Mouse (Mus musculus) intestine, embryonic 14.5 days (tissue): ENCODE results near the gene Prkce. TPM values are rescaled to one million over a fixed set of nuclear protein-coding genes. Genes with fewer than 3 reads are reported as not detected.

Source experiments
- ATAC-seq: fragments of 200-750 bp; cut with Nextera tagmentation; replicated peaks from 2 replicates; pipeline ENCODE4 v1.8.0; 2017; ENCODE audit warnings: low read depth, moderate number of reproducible peaks, moderate TSS enrichment, moderate library complexity; ENCODE audit not compliant: low FRiP score, low TSS enrichment
- DNase-seq: peaks from one replicate; pipeline ENCODE4 v3.0.0-alpha.2; 2018; ENCODE audit warnings: low spot score
- H3K27ac ChIP-seq: fragments of 300-500 bp; sonication (generic); 2 replicates; pipeline ENCODE4 v1.5.1; 2014; ENCODE audit warnings: low read depth, mild to moderate bottlenecking, control low read depth
- H3K27me3 ChIP-seq: fragments of 300-500 bp; sonication (generic); replicated peaks from 2 replicates; pipeline ENCODE4 v1.6.1; 2014; ENCODE audit warnings: low read length, control low read depth; ENCODE audit not compliant: control insufficient read depth, insufficient read depth
- H3K36me3 ChIP-seq: fragments of 300-500 bp; sonication (generic); 2 replicates; pipeline ENCODE4 v1.6.1; 2014; ENCODE audit warnings: low read length, control low read depth; ENCODE audit not compliant: control insufficient read depth, insufficient read depth
- H3K4me1 ChIP-seq: fragments of 300-500 bp; sonication (generic); replicated peaks from 2 replicates; pipeline ENCODE4 v1.6.1; 2014; ENCODE audit warnings: low read length, control low read depth, mixed read lengths; ENCODE audit not compliant: control insufficient read depth, insufficient read depth
- H3K4me2 ChIP-seq: fragments of 300-500 bp; sonication (generic); 2 replicates; pipeline ENCODE4 v1.6.1; 2014; ENCODE audit warnings: low read length
- H3K4me3 ChIP-seq: fragments of 300-500 bp; sonication (generic); 2 replicates; pipeline ENCODE4 v1.5.1; 2014; ENCODE audit warnings: low read depth, low read length, control low read depth, mixed read lengths
- H3K9ac ChIP-seq: fragments of 300-500 bp; sonication (generic); 2 replicates; pipeline ENCODE4 v1.6.1; 2014; ENCODE audit warnings: mild to moderate bottlenecking, low read length
- H3K9me3 ChIP-seq: fragments of 300-500 bp; sonication (generic); 2 replicates; pipeline ENCODE4 v1.6.1; 2016; ENCODE audit warnings: low read length, control low read depth; ENCODE audit not compliant: control insufficient read depth
- WGBS: fragments of 180-500 bp; shearing (Covaris S2); extraction: QIAGEN DNeasy Blood & Tissue Kit; methylation state at CpG from one replicate; pipeline ENCODE4 v1.1.7; 2014; 5-methylcytosine and 5-hydroxymethylcytosine counted together
- polyA plus RNA-seq: library from polyadenylated mRNA; unstranded; fragments of >200 nt; fragmentation: Nextera tagmentation; extraction: Ambion mirVana; gene quantifications from 2 replicates; pipeline ENCODE4 v1.2.1, GENCODE M21; 2014

The Prkce gene
- polyA plus RNA-seq, 1 experiment from 2014 or later = 7.5 TPM

DNA sequence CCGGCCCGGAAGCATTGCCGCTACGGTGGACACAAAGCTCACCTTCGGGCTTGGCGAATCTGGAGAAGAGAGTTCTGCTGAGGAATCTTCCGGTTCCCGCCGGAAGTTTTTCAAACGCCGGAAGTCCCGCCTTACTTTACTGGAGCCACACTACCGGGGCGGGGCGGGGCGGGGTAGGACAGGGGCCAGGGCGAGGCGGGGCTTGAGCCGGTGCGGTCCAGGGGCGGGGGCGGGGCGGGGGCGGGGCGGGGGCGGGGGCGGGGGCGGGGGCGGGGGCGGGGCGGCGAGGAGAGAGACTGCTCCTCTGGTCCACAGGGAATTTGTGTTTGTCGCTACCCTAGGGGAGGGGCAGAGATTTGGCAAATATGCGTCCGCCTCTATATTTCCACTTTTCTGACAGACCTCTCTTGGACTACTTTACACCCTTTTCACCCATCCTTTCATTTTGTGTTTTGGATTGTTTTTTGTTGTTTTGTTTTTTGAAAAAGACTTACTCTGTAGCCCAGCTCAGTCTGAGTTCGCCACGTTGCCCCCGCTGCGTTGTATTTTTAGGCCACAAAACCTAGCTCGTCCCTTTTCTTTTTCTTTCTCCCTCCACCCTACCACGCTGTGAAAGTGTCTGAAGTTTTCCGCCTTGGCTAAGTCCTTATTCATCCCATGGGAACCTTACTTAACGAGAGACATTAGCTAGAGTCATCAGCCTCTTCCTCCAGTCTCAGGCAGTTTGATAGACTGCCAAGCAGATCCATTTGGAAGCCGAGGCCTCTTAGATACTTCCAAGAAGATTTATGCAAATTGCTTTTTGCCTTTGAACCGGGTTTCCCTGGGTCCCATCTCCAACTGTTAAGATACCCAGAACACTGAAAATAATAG is 22.3 kb upstream of the Prkce start, which contains the start of gene Srbd1:
Gene Srbd1, minus strand, starts transcription at position 97 of the 873 bp plus-strand sequence.
- no peaks in the 10 kb centered on the region for H3K27me3 ChIP-seq
- H3K9ac ChIP-seq = peak within 1 kb of the TSS; percentile 64
- H3K4me1 ChIP-seq = peaks cover 6% of the 10 kb centered on the region
- peak; percentile 94 for ATAC-seq
- H3K36me3 ChIP-seq = 0 out of 2 replicates have a peak, but pooled peaks cover 5% of the 10 kb centered on the region
- peak within 1 kb of the TSS; percentile 91 for H3K4me3 ChIP-seq
- peak within 1 kb of the TSS; percentile 96 for H3K4me2 ChIP-seq
- no peak within 1 kb of the TSS; the same call in 1 of the 2 replicates for H3K27ac ChIP-seq
- 2% methylated on average over 44 of the region's 45 CpGs for WGBS
- H3K9me3 ChIP-seq = no peaks in the 10 kb centered on the region
- peak; percentile 97 for DNase-seq

DNA sequence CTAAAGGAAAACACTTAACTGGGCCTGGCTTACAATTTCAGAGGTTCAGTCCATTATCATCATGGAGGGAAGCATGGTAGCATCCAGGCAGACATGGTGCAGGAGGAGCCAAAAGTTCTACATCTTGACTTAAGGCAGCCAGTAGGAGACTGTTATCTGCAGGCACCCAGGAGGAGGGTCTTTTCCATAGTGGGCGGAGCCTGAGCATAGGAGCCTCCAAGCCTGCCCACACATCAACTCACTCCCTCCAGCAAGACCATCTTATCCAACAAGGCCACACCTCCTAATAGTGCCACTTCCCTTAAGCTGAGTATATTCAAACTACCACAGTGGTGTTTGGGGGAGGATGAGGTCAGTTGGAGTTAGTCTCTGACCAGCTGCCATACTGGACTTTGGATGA is 17.9 kb upstream of the Prkce start:
- DNase-seq (no peak), ATAC-seq (no peak)
- Histone ChIP-seq H3K9ac (no peak overlapping the region), H3K27ac (no peak overlapping the region), H3K9me3 (no peaks in the 10 kb centered on the region), H3K4me2 (no peak overlapping the region), H3K27me3 (no peaks in the 10 kb centered on the region), H3K4me3 (no peak overlapping the region), H3K36me3 (no peaks in the 10 kb centered on the region), H3K4me1 (no peaks in the 10 kb centered on the region)
- 93% methylated on average over 1 of the region's 1 CpGs for WGBS

DNA sequence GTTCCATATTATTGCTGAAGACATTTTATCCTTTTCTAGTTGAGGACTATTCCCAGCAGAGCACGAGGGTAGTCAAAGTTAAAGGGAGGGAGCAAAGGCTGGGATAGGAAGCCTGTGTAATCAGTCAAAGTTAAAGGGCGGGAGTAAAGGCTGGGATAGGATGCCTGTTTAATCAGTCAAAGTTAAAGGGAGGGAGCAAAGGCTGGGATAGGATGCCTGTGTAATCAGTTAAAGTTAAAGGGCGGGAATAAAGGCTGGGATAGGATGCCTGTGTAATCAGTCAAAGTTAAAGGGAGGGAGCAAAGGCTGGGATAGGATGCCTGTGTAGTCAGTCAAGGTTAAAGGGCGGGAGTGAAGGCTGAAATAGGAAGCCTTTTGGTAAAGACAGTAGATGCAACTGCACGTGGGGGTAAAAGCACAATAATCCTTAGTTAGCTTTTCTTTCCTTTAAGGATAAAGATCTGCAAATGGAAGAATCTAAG is 16.7 kb upstream of the Prkce start:
- H3K36me3 ChIP-seq = no peaks in the 10 kb centered on the region
- H3K4me2 ChIP-seq = no peak overlapping the region
- H3K4me1 ChIP-seq = no peaks in the 10 kb centered on the region
- H3K4me3 ChIP-seq = no peak overlapping the region
- 12% methylated on average over 5 of the region's 5 CpGs for WGBS
- peak; percentile 87 for ATAC-seq
- no peaks in the 10 kb centered on the region for H3K9me3 ChIP-seq
- H3K27me3 ChIP-seq = no peaks in the 10 kb centered on the region
- peak; percentile 78 for DNase-seq
- H3K9ac ChIP-seq = no peak overlapping the region
- H3K27ac ChIP-seq = no peak overlapping the region

DNA sequence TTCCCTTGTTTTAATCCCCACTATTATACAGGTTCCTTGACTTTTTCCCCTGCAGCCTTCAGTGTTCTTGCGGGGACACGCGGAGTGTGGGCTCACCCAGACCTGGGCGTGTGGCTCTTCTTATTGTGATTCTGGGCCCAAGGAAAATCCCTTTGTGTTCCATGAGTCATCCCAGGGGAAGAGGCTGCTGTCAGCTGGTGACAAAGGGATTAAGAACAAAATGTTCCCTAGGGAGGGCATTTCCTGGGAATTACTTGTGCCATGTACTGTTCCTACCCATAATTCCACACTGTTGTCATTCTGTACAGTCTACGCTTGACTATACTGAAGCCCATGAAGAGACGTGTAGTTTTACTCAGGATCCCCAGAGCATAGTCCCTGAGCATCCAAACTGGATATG is 10.6 kb upstream of the Prkce start:
- no peak overlapping the region for H3K4me3 ChIP-seq
- WGBS = 84% methylated on average over 6 of the region's 6 CpGs

DNA sequence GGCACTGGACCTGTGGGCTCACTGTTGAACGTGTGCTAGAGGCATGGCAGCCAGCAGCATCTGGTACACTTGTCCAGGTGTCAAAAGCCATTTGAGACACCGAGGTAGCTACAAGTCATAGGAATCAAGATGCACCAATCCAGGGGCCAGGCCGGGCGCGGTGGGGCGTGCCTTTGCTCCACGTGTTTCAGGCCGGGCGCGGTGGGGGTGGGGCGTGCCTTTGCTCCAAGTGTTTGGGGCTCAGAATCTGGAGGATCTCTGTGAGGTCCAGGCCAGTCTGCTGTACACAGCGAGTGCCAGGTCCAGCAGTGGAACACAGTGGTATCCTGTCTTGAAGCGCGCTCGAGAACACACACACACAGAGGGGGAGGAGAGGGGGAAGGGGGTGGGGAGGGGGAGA is 4.9 kb upstream of the Prkce start:
- Histone ChIP-seq H3K4me1 (peaks cover 7% of the 10 kb centered on the region; the same call in 1 of the 2 replicates), H3K9ac (no peak overlapping the region), H3K36me3 (no peaks in the 10 kb centered on the region), H3K27ac (no peak overlapping the region), H3K4me3 (no peak overlapping the region), H3K4me2 (no peak overlapping the region), H3K27me3 (no peaks in the 10 kb centered on the region), H3K9me3 (no peaks in the 10 kb centered on the region)
- 57% methylated on average over 15 of the region's 15 CpGs for WGBS
- DNase-seq = no peak
- ATAC-seq = no peak

More for the DNA sequence above, 10.6 kb upstream of the Prkce start:
- no peak overlapping the region for H3K27ac ChIP-seq
- no peaks in the 10 kb centered on the region for H3K36me3 ChIP-seq
- H3K27me3 ChIP-seq = no peaks in the 10 kb centered on the region
- H3K4me1 ChIP-seq = no peaks in the 10 kb centered on the region
- no peak overlapping the region for H3K4me2 ChIP-seq
- no peak overlapping the region for H3K9ac ChIP-seq
- no peak for DNase-seq
- ATAC-seq = no peak
- H3K9me3 ChIP-seq = no peaks in the 10 kb centered on the region

DNA sequence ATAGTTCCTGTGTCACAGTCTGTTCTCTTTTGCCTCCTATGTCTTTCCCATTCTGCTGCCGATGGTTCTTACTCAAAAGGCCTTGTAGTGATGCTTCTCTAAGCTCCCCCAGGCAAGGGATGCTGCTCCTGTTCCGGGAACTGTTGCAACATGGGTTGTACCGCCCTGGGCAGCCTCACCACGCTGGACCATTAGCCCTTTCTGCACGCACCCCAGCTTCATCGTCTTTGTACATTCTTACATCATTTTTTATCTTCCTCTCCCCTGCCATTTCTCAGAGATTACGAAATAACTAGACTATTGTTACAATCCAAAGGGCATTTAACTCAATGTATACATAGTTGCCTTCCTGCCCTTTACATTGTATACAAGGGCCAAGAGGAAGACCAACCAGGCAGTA is 3.2 kb upstream of the Prkce start:
- 74% methylated on average over 7 of the region's 7 CpGs for WGBS
- Histone ChIP-seq H3K4me1 (peaks cover 14% of the 10 kb centered on the region), H3K27ac (no peak overlapping the region), H3K36me3 (no peaks in the 10 kb centered on the region), H3K4me2 (no peak overlapping the region), H3K27me3 (no peaks in the 10 kb centered on the region), H3K9ac (no peak overlapping the region), H3K4me3 (no peak overlapping the region), H3K9me3 (no peaks in the 10 kb centered on the region)
- DNase-seq (no peak), ATAC-seq (no peak)

DNA sequence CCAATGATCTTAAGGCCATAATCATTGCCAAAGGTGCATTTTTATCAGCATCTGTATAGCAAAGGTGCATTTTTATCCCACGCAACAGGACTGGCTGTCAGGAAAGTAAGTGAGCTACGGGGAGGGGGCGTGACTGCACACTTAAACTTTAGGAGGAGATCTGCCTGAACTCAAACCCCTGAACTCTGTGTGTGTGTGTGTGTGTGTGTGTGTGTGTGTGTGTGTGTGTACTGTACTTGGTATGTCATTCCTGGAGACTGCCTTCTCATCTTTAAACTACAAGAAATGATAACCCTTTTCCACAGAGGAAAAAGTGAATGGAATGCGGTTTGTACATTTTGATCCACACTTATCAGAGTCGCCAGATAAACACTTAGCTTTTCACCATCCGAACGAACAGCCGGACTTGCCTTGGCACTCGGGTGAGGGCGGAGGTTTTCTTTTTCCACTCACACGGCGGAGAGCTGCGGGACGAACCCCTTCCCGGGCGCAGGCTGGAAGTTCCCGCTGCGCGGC is 1.5 kb upstream of the Prkce start:
- Histone ChIP-seq H3K9me3 (no peaks in the 10 kb centered on the region), H3K4me3 (peak overlapping the region; percentile 77), H3K9ac (peak overlapping the region; percentile 87), H3K36me3 (no peaks in the 10 kb centered on the region), H3K27me3 (no peaks in the 10 kb centered on the region), H3K4me1 (peaks cover 27% of the 10 kb centered on the region), H3K27ac (peak overlapping the region; percentile 94), H3K4me2 (peak overlapping the region; percentile 98)
- ATAC-seq = no peak
- no peak for DNase-seq
- WGBS = 2% methylated on average over 19 of the region's 19 CpGs

DNA sequence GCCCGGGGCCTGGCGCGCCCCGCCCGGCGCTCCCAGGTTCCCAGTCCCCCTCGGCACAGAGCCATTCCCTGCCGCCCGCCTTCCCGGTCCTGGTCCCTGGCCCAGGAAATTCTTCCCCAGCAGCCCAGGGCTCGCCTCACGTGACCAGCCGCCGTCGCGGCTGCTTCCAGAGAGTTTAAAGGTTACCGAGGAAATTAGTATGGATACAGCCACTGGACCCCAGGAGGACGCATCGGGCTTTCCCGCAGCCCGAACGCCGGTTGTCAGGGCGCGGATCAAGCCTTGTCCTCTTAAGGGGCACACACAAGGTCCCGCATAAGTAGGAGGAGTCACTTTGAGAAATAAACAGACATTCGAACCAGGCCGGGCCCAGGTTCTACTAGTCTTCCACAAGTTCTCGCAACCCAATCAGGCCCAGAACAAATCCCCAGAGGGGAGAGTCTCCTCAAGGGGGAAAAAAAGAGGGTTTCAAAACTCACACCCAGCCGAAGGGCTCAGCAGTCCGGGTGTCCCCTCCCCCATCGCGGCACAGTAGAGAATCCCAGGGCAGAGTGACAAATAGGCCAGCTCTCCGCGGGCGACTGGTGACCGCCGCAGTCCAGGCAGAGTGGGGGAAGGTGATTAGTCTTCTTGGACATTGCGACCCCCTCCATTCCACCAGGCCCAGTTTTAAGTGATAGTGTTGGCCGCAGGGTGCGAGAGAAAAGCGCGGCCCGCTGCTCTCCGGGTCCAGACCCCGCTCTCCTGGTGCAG is 842 bp upstream of the Prkce start:
- Histone ChIP-seq H3K4me3 (peak overlapping the region; percentile 77), H3K9ac (peak overlapping the region; percentile 87), H3K4me2 (peak overlapping the region; percentile 98), H3K9me3 (no peaks in the 10 kb centered on the region), H3K27me3 (no peaks in the 10 kb centered on the region), H3K36me3 (no peaks in the 10 kb centered on the region), H3K4me1 (peaks cover 27% of the 10 kb centered on the region), H3K27ac (peak overlapping the region; percentile 94)
- under 1% methylated on average over 46 of the region's 46 CpGs for WGBS
- ATAC-seq = peak; percentile 59
- peak; percentile 92 for DNase-seq
